Mouse (Mus musculus): Measurements from ENCODE around the gene 9330182O14Rik. TPM values are rescaled to one million over a fixed set of nuclear protein-coding genes. Genes with fewer than 3 reads are reported as not detected.

9330182O14Rik gene
- polyA plus RNA-seq, 1 experiment, result not detected

DNA sequence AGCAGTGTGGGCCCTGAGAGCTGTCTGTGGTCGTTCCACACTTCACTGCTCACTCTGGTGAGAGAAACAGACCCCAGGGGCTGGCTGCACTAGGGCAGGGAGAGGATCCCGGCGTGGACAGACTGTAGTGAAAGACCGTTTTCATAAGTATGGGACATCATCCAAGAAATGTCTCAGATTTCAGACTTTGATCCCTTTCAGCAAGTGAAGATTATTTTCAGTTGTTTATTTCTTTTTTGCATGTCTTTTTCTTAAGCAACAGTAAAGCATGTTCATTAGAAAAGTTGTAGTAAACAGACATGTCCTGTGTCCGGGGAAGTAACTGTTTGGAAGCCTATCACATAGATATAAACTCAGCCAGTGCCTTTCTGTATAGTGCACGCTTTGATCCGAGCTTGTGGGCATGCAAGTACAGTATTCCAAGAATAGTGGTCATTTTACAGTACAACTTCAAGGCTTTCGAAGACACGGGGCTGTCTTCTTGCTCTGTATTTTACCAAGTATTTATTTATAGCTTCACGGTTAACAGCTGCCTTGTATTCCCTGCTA lies 34.0 kb downstream of the 9330182O14Rik start:
- TF ChIP-seq CTCF (IDR thresholded peaks at IDR 0.05; ENCODE audit: control insufficient read depth, insufficient read depth, low read length) (no peak), POLR2A (IDR thresholded peaks at IDR 0.05; ENCODE audit: borderline replicate concordance, control insufficient read depth, low read depth, low read length) (no peak)
- Histone ChIP-seq H3K27ac (ENCODE audit: control insufficient read depth, insufficient read depth, low read depth, low read length, poor library complexity) (no peak overlapping the region), H3K4me1 (ENCODE audit: control insufficient read depth, insufficient read depth, low read length) (no peaks in the 10 kb centered on the region), H3K4me3 (replicated peaks; ENCODE audit: control insufficient read depth, low read depth, low read length) (no peak overlapping the region)
- WGBS, result 60% methylated on average over 10 of the region's 10 CpGs

DNA sequence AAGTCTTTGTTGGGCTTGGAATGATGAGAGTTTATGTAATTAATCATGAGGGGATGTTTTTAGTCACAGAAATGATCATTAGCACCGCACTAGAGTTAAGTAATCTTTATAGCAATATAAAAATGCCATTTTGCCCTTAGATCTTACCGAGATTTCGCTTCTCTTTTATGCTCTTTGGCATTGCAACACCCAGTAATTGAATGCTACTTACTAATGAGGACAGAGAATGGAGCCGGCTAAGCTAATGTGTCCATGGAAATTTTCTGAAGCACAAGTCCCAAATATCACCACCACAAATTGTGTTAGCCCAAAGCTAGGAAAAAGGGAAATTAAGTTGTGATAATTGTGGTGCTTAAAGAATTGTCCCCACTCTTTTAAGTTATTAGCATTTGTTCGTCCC lies 34.9 kb downstream of the 9330182O14Rik start:
- Histone ChIP-seq H3K4me3 (replicated peaks; ENCODE audit: control insufficient read depth, low read depth, low read length) (no peak overlapping the region), H3K27ac (ENCODE audit: control insufficient read depth, insufficient read depth, low read depth, low read length, poor library complexity) (no peak overlapping the region), H3K4me1 (ENCODE audit: control insufficient read depth, insufficient read depth, low read length) (no peaks in the 10 kb centered on the region)
- 75% methylated on average over 5 of the region's 5 CpGs for WGBS
- TF ChIP-seq POLR2A (IDR thresholded peaks at IDR 0.05; ENCODE audit: borderline replicate concordance, control insufficient read depth, low read depth, low read length) (no peak), CTCF (IDR thresholded peaks at IDR 0.05; ENCODE audit: control insufficient read depth, insufficient read depth, low read length) (no peak)

DNA sequence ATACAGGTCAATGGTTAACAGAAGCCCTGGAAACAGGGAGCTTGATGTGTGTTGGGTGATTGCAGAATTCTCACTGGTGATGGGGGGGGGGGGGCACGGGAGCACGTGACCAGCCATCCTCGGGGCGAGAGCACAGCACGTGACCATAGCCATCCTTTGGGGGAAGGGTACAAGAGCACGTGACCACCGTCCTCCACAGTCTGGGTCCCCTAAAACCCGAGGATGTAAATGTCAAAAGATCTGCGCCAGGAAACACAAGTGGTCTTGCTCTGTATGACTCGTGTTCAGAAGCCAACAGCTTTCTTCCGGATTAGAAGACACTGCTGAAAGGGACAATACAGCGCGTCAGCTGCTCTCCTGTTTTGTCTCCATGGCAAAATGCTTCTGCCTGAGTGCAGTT lies 35.5 kb downstream of the 9330182O14Rik start:
- 44% methylated on average over 13 of the region's 13 CpGs for WGBS
- Histone ChIP-seq H3K27ac (ENCODE audit: control insufficient read depth, insufficient read depth, low read depth, low read length, poor library complexity) (no peak overlapping the region), H3K4me1 (ENCODE audit: control insufficient read depth, insufficient read depth, low read length) (no peaks in the 10 kb centered on the region), H3K4me3 (replicated peaks; ENCODE audit: control insufficient read depth, low read depth, low read length) (no peak overlapping the region)
- TF ChIP-seq CTCF (IDR thresholded peaks at IDR 0.05; ENCODE audit: control insufficient read depth, insufficient read depth, low read length) (no peak), POLR2A (IDR thresholded peaks at IDR 0.05; ENCODE audit: borderline replicate concordance, control insufficient read depth, low read depth, low read length) (no peak)

DNA sequence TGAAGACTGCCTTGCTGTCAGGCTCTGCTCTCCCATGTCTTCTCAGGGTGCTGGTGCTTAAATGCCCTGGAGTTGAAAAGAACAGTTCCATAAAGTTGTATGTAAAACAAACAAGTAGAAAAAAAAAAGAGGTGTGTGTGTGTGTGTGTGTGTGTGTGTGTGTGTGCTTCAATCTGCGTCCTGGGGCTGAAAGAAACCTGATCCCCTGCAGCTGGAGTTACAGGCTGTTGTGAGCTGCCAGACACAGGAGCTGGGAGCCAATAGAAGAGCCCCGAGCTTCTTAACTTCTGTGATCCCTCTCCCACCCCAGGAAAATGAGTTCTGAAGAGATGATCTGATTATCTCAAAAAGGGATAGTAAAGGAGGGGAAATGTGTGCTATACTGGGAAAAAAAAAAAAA lies 45.3 kb downstream of the 9330182O14Rik start:
- Histone ChIP-seq H3K4me1 (ENCODE audit: control insufficient read depth, insufficient read depth, low read length) (no peaks in the 10 kb centered on the region), H3K27ac (ENCODE audit: control insufficient read depth, insufficient read depth, low read depth, low read length, poor library complexity) (no peak overlapping the region), H3K4me3 (replicated peaks; ENCODE audit: control insufficient read depth, low read depth, low read length) (no peak overlapping the region)
- 61% methylated on average over 2 of the region's 2 CpGs for WGBS
- no peak for TF ChIP-seq CTCF (IDR thresholded peaks at IDR 0.05; ENCODE audit: control insufficient read depth, insufficient read depth, low read length)
- no peak for TF ChIP-seq POLR2A (IDR thresholded peaks at IDR 0.05; ENCODE audit: borderline replicate concordance, control insufficient read depth, low read depth, low read length)

DNA sequence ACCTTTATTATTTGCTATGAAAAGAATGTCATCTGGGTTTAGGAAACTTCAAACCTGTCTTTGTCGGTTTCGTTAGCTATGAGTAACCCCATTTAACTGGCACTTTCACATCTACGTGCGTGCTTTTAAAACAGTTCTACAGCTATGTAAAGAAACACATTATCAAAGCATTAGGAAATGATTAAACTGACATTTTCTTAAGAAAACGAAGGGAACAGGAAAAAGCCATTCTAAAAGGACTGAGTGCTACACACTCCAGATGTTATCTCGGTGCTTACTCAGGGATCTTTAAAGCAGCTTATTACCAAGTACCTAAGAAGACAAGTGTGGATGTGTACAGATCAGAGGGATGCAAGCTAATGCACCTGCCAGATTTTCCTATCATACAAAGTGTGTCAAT lies 52.9 kb downstream of the 9330182O14Rik start:
- 70% methylated on average over 6 of the region's 6 CpGs for WGBS
- Histone ChIP-seq H3K4me1 (ENCODE audit: control insufficient read depth, insufficient read depth, low read length) (no peaks in the 10 kb centered on the region), H3K4me3 (replicated peaks; ENCODE audit: control insufficient read depth, low read depth, low read length) (no peak overlapping the region), H3K27ac (ENCODE audit: control insufficient read depth, insufficient read depth, low read depth, low read length, poor library complexity) (no peak overlapping the region)
- no peak for TF ChIP-seq CTCF (IDR thresholded peaks at IDR 0.05; ENCODE audit: control insufficient read depth, insufficient read depth, low read length)
- TF ChIP-seq POLR2A (IDR thresholded peaks at IDR 0.05; ENCODE audit: borderline replicate concordance, control insufficient read depth, low read depth, low read length), result no peak
